Mouse (Mus musculus) monocyte, adult 5-6 weeks (primary cell): ENCODE measurements around the gene Nfia. TPM values are rescaled to one million over a fixed set of nuclear protein-coding genes. Genes with fewer than 3 reads are reported as not detected.

Source experiments
- ATAC-seq: fragments of 153-309, 156-312 bp; replicated peaks from 2 replicates; pipeline ENCODE4 v1.8.0; 2017; ENCODE audit warnings: mild to moderate bottlenecking; ENCODE audit not compliant: low TSS enrichment, insufficient number of reproducible peaks, severe bottlenecking, poor library complexity, low FRiP score
- total RNA-seq: library from RNA; stranded (forward); fragments of 200-1000, 200-491, 200-594 nt; gene quantifications from 3 replicates; pipeline ENCODE4 v1.2.3, GENCODE M21; 2017

Nfia gene
- total RNA-seq, 1 experiment from 2014 or later = 0.67 TPM

DNA sequence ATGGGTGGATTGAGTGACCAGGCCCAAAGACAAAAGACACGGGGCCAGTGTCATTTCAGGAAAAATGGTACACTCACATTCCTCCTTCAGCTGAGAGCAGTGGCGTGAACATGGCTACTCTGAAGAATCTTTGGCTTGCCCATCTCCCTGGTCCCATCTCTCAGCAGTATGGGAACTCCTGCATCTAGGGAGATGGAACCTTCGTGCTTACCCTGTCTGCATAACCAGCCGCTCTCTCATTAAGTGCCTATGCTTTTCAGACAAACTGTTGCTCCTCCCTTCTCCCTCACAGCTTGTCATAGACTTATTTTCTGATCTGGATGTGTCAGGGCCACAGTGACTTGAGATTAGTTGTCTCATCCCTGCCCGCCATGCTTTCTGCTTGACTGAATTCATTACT, 174.9 kb downstream of the Nfia start:
- ATAC-seq = no peak

DNA sequence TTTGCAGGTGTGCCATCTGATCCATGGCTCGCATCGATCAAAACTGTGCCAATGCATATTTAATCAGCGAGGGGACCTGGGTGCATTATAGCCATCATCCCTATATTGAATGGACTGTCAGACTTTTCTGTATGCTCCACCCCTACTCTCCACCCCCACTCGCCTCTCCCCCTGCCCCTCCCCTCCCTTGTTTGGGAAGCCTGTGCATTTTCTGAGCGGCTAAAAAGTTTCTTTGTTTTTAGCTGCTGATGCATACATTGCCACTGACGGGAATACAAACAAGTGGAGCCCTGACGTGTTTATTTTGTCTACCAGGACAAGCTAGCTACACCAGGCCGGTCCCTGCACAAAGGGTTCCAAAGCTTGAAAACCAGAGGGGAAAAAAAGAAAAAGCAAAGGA, 175.7 kb downstream of the Nfia start:
- no peak for ATAC-seq

DNA sequence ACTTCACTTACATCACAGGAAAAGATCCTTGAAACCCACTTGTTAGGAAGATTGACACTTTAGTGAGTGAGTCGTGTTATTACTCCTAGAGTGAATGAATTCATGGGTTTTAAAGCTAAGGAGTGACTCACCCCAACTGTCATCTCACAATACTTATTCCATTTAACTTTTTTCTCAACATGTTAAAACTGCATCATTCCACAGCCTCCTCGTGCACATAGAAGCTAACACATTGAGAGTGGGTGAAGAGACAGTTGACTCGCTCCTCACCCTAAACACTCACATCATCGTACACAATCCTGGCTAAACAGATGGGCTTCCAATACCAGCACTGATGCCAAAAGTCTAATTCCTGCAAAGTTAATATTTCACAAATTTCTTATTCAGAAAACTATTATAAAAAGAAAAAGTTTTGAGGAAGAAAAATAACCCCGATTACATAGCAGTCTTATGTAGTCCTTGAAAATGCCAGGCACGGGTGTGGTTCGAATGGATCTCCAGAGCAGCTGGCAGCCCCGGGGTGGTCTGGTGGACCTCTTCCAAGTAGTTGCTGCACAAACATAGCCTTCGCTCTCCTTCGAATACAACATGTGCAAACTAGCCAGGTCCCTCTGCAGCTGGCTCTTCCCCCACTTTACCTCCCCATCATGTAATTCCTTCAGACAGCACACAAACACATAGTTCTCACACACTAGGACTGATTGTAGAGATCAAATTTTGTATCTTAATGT, 178.0 kb downstream of the Nfia start:
- no peak for ATAC-seq

DNA sequence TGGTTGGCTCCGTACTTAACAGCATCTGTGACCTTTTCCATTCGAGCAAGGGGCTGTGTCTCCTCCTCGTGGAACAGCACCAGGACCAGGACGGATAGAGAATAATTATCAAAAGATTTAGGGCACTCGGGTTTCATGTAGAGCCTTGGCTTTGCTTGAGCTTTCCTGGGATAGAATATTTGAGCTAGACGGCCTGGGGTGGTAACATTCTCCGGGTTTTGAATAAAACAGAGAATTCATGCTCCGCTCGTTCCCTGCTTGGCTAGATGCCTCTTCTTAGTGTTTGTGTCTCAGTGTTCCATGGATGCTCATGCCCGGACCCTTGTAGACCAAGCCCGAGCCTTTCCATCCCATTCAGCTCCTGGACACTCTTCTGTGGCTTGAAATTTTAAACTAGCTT, 181.4 kb downstream of the Nfia start:
- ATAC-seq = no peak

DNA sequence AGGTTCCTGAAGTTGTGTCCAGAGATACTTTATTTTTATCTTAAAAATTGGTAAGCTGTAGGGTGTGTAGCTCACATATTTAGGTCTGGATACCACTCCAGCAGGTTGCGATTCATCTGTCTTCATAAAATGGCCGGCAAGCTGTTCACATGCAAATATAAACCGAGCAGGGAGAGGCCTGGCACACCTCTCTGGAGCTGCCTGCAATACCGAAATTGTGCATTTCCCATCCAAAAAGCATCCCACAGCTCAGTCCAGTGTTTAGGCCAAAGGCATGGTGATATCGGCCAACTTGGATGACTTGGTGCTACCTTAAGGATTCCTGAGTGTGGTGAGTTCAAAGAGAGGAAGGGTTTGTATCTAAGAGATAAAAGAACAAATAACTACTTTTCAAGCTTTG, 185.6 kb downstream of the Nfia start:
- ATAC-seq = no peak

DNA sequence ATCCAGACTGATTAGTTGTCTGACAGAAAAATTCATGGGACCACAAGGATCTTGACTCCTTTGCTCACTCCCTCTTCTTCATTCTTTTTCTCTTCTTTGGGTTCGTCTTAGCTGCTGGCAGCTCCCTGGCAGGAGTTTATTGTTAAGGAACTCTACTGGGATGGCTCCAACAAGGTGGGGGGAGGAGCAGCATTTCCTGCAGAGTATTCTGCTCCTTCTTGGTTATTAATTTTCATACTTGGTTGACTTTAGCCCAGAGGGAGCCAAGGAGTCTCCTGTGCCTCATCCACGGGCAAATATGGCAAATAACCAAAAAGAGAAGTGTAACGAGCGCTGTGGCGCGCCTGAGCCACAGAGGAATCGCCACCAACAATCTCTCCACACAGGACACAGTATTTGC, 190.3 kb downstream of the Nfia start:
- ATAC-seq = no peak

DNA sequence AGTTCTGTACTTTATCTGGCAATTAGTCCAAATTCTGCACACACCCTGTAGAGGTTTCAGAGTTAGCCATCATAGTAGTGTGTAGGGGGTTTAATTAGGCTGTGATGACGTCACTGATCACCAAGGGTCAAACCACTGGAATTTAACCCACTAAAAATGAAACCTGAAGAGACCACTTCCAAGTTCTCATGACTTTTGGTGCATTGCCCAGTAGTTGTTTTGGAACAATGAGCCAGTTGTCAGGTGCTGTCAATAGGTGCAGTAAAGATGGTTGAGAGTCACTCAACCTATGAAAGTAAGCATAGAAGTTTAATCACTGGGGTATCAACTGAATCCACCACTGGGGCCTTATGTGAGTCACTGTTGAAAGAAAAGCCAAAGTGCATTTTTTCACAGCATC, 191.4 kb downstream of the Nfia start:
- ATAC-seq = no peak

DNA sequence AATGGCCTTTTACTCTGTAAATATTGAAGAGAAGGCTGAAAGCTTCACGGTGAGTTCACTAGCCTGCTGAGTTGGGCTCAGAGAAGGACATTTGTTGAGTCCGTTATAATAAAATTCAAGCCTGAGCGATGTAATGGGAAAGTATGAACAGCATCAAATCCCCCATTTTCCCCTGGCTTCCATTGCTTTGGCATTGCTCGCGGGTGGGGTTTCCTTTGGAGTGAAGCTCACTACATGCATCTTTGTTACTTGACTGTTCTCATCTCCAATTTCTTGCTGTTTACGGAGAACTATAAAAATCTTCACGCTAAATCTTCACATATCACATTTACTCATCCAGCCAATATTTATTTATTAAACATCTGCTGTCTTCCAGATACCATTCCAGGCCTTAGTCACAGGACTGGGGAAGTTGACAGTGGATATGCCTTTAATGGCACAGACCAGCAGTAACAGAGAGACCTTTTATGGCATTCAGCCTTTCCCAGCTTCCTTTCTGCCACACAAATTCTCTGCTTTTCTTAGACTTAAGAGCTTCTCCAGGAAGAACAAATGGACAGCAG, 196.3 kb downstream of the Nfia start:
- no peak for ATAC-seq

DNA sequence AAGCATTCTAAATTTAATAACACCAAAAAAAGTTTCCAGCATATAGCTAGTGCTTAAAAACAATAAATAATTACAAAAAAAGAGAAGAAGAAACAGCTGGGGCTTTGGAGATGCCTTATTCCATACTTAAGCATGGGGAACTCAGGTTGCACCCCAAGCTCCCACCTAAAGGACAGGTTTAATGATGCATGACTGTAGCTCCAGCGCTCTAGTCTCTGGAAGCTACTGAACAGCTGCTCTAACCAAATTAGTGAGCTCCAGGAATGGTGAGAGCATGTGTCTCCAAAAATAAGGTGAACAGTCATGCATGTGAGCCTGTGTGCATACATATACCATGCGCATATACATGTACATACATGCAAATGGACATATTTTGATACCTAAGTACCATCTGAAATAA, 200.5 kb downstream of the Nfia start:
- no peak for ATAC-seq

DNA sequence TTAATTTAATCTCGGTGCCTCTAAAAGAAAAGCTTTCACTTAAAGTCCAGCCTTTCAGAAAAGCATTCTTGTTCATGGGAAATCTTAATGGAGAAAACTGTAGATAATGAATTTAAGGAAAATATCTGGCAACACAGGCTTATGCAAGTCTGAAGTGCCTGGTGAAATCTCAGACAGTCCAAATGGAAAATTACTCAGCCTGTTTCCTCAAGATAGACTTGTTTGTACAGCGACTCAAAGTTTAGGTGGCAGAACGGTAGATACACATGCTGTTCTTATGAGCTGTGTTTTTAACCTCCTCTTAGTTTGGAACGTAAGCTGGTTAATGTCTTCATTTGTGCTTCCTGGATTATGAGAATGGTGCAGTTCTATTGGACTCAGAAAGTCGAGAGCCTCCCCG, 201.5 kb downstream of the Nfia start:
- ATAC-seq = no peak

DNA sequence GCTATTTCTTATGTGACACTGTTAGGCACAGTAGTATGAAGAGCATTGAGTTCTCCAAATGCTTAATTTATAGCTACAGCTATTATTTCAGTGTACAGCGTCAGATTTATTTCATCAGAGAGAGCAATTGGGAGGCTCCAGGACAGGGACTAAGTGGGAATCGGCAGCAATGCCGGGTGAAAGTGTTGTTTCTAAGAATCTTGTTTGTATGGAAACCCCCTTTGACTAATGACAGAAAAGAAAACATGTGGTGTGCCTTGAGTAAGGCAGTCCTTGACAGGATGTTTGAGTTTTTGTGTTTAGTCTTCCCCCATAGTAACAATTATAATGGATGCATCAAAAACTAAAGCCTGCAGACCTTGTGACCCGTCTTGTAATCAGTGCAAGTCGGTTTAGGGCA, 204.4 kb downstream of the Nfia start:
- no peak for ATAC-seq

DNA sequence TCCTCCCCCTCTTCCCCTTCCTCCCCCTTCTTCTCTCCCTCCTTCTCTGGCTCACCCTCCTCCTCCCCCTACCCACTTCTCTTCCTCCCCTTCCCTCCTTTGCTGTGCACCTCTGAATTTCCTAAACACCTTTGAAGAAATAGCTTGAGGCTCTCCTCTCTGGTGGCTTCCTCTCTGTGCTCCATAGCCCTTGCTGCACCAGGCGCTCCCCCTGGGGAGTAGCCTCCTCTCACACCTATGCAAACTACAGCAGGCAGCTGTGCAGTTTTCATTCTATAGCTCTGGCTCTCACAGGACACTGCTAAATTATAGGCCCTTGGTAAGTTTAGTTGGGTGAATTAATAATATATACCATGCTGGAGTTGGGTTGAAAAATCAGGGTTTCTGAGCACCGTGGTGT, 211.8 kb downstream of the Nfia start:
- ATAC-seq = no peak

DNA sequence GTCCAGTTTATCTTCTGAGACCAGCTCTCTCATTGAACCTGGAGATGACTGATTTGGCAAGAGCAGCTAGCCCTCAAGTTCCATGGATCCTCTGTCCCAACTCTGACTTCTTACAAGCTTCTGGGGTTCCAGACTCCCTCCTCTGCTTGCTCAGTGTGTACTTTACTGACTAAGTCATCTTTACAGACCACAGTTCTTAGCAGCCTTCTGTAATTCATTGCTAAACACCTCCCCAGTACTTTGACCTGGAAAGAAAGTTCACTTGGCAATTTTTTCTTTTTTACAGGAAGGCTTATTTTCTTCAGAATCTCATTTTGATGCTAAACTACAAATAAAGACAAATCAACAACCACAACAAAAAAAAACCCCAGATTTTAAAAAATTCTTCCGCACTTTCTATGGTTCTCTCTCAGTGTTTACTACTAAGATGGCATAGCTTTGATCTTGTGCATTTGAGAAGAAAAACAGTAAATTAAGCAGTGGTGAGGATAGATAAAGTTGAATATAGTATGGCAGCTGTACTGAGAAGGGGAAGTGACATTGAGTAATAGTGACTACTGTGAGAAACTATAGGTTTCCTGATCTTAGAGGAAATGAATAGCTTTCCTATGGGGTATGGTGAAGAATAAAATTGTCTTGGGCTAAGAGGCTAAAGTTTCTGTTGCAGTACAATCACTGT, 213.7 kb downstream of the Nfia start:
- no peak for ATAC-seq

DNA sequence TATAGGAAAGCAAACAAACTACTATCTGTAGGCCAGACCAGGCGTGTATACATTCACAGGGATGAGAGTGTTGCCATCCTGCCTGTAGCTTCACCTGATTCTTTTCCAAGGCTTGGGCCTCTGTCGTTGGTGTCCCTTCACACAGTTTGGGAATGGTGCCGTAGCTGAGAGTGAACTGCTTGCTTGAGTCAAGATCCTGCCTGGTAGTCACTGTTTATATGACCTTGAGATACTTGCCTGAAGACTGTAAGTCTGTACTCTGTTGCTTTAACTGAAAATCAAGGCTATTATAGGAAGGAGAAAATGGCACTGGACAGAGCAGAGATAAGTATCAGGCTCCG, 214.2 kb downstream of the Nfia start:
- ATAC-seq = no peak

DNA sequence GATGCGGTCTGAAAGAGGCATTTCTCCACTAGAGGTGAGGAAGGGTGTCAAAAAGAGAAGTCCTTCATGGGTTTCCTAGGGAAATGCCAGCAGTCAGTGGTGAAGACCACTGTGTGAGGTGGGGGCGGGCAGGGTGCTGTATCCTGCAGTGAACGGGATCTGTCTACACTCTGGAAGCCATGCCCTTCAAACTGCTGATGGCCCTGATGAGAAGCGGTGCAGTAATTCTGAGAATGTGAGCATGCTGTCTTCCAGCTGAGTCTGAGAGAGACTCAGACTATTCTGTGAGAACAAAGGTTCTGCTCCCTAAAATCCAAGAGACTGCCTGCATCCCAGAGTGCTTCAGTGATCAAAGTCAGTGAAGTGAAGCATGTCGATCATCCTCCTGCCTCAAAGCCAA, 216.2 kb downstream of the Nfia start:
- no peak for ATAC-seq

DNA sequence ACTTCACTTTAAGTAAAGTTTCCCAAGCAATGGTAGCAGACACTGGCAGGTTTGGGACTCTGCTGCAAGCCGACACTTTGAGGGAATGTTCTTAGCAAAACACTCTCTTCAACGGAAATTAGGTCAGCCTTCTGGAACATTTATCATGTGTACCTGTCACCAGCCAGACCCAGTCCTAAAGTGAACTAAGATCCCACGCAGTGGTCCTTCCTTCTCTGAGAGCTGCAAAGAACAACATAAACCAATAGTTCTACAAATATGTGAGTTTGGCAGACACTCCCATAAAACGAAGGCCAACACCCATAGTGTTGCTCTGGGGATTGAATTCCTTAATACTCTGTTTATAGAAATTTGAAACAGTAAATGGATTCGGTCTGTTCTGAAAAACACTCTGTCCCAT, 217.9 kb downstream of the Nfia start:
- no peak for ATAC-seq

DNA sequence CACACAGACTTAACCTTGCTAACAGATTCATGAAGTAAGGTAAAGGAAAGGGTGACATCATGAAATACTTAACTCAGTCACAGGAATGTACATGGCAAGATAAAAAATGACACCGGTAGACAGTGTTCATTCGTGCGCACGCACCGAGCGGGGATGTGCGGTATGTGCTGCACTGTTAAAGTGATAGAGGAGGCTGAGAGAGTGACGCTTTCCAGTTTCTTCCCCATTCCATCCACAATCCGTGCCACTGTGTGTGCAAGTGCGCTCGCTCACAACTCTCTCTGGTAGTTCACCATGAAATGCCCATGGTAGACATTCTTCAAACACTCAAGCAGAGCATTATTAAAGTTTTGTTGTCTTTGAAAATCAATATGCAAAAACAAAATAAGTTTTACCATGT, 218.9 kb downstream of the Nfia start:
- ATAC-seq = no peak

DNA sequence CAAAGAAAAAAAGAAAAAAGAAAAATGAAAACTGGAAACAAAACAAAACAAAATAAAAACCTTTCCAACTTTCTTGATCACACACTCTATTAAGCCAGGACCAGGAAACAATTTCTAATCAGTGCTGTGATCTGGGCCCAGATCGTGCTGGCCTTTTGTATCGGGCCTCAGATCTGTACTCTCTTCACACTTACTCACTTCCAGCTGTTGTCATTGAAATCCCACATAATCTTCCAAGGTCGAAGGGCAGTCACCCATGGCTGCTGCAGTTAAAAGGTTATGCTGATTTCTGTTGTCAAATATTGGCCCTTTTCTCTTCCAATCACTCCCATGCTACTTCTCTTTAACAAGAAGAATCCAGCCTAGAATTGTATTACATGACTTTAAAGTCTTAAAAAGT, 219.3 kb downstream of the Nfia start:
- ATAC-seq = no peak

DNA sequence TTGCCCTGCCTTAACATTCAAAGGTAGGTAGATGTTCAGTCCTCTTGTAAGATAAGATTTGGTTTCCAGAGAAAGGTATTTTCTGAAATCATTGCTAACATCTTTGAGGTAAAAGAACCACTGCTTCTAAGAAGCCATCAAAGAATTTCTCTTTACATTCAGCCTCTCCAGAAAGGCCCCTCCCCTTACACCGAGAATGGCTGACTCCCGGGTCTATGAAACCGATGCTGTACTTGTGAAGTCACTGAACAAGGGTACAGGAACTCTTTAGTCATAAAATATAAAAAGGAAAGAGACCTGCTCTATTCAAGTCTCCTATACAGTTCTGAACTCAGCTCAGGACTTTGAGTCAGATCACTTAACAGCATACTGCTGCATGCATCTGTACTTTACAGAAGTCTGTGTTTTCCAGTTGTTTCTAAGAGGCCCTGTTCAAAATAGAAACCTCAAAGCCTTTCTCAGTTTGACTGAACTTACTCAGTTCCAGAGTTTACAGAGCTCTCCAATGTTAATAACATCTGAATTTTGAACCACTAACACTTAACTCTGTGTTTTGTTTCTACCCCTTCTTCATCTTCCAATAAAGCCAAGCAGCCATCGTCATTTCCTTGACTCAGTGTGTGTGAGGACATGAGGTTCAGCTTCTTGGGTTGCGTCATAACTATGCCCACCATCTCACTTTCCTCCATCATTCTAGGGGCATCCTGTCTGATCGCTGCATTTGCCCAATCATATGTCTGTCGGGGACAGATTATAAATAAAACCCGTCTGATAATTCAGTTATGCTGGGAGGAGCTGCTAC, 223.6 kb downstream of the Nfia start:
- no peak for ATAC-seq
